Mouse (Mus musculus): ENCODE results near the gene Hdac4.

DNA sequence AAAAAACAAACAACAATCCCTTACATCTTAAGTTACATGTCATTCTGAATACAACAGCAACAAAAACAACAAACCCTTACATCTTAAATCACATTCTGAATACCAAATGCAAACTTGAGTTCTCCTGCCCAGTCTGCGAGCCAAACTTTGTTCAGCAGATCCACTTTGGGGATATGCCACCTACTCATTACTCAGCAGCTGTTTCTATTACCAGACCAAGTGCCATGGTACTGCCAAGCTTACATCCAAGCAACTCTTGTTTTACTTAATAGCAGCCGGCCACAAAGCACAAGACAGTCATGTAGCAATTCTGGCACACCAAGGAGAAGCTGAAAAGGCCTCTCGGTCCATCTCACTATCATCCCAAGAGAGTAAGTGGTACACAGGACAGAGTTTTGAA lies 138.4 kb downstream of the Hdac4 start:
- TF ChIP-seq TAL1 (IDR thresholded peaks at IDR 0.05; ENCODE audit: low read length) (no peak), GATA1 (IDR thresholded peaks at IDR 0.05; ENCODE audit: low read length) (no peak)
